Mouse (Mus musculus): ENCODE data around the gene Ccdc38.

The Ccdc38 gene

GRCm38 (mm10) chr10:93606326-93606725 is 65.9 kb downstream of the Ccdc38 start:
- in situ Hi-C loops (cut with MseI, MboI), result loop anchor here (5.0 kb wide), 1 partner anchor 156 kb away; no protein-coding TSS in a partner anchor

DNA sequence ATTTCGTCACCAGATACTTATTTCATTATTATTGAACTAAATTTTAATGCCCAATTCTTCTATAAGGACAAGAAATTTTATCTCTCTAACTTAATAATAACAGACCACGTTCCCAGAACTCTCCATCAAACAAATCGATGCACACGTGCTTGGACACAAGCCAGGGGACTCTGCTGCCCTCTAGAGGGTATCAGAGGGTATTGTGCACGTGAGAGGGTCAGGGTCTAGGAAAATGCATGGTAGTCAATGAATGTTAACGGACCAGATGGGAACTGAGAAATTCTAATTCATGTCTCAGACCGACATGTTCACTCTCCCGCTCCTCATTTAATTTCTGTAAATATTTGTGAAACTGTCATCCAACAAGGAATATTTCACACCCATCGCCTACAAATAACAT is 67.6 kb downstream of the Ccdc38 start:
- in situ Hi-C loops (cut with MseI, MboI), result loop anchor here (5.0 kb wide), 1 partner anchor 154 kb away; no protein-coding TSS in a partner anchor

DNA sequence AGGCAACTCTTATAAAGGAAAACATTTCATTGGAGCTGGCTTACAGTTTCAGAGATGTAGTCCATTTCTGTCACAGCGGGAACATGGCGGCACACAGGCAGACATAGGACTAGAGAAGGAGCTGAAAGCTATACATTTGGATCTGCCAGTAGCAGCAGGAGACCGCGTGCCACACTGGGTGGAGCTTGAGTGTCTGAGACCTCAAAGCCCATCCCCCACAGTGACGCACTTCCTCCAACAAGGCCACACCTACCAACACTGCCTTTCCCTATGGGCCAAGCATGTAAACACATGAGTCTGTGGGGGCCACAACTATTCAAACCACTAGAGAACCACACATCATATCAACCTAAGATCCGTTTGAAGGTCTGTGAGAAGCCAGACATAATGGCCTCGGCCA is 68.8 kb downstream of the Ccdc38 start:
- in situ Hi-C loops (cut with MseI, MboI), result loop anchor here (5.0 kb wide), 1 partner anchor 153 kb away; no protein-coding TSS in a partner anchor

- in situ Hi-C loops (cut with MseI, MboI), result no loop called here
Measured at GRCm38 (mm10) chr10:93610896-93611295, 70.5 kb downstream of the Ccdc38 start.

GRCm38 (mm10) chr10:93611419-93612007 is 71.1 kb downstream of the Ccdc38 start:
- in situ Hi-C loops (cut with MseI, MboI), result no loop called here

DNA sequence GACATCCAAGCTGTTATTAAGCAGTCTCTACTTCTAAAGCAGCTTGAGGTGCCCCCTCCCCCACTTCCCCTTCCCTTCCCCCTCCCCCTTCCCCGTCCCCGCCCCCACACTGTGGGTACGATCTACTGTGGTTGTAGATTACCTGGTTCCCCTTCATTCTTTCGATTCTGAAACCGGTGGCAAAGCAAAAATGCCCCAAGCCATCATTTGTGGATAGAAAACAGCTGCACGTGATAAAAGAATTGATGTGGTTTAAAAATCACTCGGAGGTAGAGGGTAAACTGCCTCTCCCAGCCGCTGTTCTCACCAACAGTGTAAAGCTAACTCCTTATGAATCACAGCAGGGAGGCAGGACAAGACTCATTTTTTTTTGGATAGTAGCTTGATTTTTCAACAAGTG is 74.4 kb downstream of the Ccdc38 start:
- in situ Hi-C loops (cut with MseI, MboI), result no loop called here

DNA sequence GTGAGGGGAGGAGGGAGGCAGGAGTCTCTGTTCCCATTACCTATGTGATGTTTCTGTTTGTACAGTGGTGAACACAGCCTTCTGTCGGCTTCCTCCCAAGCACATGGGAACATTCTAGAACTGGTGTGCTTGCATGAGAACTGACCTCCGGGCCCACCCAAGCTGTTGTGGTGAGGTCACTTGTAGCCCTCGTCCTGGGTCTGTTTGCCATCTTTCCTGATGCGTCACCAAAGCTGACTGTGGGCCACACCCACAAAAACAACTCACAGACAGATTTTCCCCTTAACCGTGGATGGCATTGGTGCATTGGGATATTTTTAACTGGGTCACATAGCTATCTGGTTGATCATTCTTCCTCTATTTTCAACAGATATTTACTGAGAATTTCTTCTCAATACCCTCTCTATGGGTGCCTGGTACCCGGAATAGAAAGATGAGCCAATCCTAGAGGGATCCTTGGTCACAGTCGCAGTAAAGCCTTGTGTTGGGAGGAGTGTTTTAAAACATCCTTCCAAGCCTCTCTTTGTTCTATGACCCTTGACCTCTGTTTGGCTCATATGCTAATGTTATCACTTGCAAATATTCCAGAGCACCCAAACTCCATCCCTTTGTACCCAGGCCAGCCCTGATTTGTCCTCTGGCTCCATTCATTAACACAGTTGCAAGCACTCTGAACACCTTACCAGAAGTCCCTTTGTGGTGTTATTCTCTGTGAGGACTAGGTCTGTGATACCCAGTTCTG is 80.2 kb downstream of the Ccdc38 start:
- in situ Hi-C loops (cut with MseI, MboI), result no loop called here

DNA sequence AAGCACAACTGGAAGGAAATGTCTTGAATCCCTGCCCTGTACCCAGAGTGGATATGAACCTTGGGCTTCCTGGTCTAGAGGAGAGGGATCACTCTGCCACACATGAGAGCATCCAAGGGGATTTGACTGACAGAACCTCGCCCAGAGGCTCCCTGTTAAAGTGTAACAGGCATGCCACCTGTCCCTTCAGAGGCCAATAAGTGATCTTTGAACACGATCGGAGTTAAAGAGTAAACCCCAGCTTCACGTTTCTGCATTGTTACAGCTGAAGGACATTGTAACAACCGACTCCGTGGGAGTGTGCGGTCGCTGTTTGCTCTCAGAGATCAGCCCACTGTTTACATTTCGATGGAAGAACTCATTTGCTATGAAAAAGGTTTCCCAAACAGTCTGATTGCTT is 83.3 kb downstream of the Ccdc38 start:
- in situ Hi-C loops (cut with MseI, MboI), result no loop called here

DNA sequence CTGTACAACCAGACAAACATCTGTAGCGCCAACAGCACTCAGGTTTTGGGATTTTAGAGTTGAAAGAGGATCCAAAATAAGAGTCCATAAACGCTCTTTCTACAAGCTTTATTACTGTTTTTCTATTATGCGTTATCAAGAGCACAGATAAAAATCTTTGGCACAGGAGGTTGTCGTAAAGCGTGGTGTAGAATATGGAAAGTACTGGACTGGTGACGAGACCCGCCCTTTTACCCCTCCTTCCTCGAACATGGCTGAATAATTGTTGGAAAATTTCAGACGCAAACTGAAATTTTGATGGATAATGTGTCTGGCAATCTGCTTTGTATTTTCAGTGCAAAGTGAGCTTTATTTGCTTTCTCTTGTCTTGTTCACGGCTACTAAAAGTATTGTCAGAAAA is 83.7 kb downstream of the Ccdc38 start:
- in situ Hi-C loops (cut with MseI, MboI), result no loop called here

GRCm38 (mm10) chr10:93630310-93630709 is 89.9 kb downstream of the Ccdc38 start:
- in situ Hi-C loops (cut with MseI, MboI), result no loop called here

DNA sequence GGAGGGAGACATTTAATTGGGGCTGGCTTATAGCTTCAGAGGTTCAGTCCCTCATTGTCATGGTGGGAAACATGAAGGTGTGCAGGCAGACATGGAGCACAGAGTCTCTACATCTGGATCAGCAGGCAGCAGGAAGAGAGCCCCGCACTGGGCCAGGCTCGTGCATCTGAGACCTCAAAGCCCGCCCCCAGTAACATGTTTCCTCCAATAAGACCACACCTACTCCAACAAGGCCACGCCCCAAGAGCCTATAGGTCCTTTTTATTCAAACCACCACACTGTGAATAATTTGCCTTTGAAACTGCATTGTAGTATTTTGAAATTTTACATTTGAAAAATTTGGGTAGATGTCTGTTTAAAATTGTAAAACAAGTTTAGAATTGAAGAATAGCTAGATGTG is 91.7 kb downstream of the Ccdc38 start:
- in situ Hi-C loops (cut with MseI, MboI), result no loop called here

DNA sequence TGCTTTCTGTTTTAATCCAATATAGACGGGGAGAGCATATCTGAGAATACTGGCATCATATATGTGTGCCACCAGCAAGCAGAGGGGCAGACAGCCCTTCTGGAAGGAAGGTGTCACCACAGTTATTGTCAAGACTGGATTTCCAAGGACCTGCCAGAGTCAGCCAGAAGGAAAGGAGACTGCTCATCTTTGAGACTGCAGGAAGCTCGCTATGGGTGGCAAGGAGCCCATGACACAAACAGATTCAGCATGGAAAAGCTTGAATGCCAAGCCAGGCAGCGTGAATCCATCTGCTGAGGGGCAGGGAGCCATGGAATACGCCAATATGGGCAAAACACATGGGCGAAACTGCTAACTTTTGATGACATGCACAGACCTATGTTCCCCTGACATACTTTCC is 93.1 kb downstream of the Ccdc38 start:
- in situ Hi-C loops (cut with MseI, MboI), result no loop called here

All from mouse trophoblast stem cell (cell line).